Mouse (Mus musculus): Measurements from ENCODE around the gene Traf3. TPM values are rescaled to one million over a fixed set of nuclear protein-coding genes. Genes with fewer than 3 reads are reported as not detected.

Traf3 gene
- polyA plus RNA-seq, 1 experiment from 2014 or later, result 22.8 TPM

DNA sequence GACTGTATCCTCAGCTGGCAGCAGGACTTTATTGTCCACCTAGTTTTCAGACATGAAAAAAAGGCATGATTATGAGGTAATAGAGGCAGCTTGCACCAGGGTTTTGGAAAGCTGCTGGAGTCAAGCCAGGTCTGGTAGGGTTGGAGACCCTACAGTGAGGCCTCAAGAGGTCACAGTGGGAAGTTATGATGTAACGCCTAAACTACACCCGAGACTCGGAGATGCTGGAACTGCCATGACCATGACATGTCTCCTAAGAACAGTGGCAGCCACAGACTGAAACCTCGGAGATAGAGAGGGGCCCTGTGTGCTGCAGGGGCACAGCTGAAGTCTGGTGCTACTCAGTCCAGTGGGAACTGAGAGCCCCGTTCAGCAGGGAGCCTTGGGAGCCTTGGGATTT lies 18.3 kb downstream of the Traf3 start, which contains the start of gene 4930595D18Rik:
Gene 4930595D18Rik, minus strand, starts transcription at position 16 of the 400 bp plus-strand sequence.
- H3K4me2 ChIP-seq (replicated peaks), result no peak within 1 kb of the TSS
- H3K4me3 ChIP-seq, result no peak within 1 kb of the TSS
- H3K9ac ChIP-seq, result no peak within 1 kb of the TSS
- H3K9me3 ChIP-seq, result no peaks in the 10 kb centered on the region
- H3K4me1 ChIP-seq, result no peaks in the 10 kb centered on the region
- no peak for ATAC-seq (ENCODE audit: low FRiP score, low read depth)
- 84% methylated on average over 5 of the region's 5 CpGs for WGBS
- H3K27me3 ChIP-seq (replicated peaks), result no peaks in the 10 kb centered on the region
- no peak within 1 kb of the TSS for H3K27ac ChIP-seq
- no peaks in the 10 kb centered on the region for H3K36me3 ChIP-seq

DNA sequence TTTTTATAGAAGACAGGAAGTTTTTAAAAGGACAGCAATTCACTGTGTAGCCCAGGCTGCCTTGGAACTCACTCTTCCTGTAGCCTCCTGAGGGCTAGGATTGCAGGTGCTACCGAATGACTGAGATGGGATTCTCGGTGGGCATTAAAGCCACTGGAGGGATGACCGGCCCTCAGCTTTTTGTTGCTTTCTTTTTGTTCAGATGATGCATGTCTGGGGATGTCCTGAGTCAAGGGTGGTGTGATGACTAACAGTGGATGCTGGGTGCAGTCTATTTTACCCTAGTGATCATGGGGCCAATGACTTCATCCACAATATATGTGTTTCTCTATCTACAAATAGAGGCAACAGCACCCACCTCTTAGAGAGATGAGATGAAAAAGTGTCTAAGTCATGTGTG lies 20.8 kb downstream of the Traf3 start:
- ATAC-seq (ENCODE audit: low FRiP score, low read depth), result no peak
- 86% methylated on average over 3 of the region's 3 CpGs for WGBS
- Histone ChIP-seq H3K4me2 (replicated peaks) (no peak overlapping the region), H3K9ac (no peak overlapping the region), H3K4me3 (no peak overlapping the region), H3K4me1 (peaks cover 10% of the 10 kb centered on the region), H3K36me3 (no peaks in the 10 kb centered on the region), H3K27ac (no peak overlapping the region), H3K27me3 (replicated peaks) (no peaks in the 10 kb centered on the region), H3K9me3 (no peaks in the 10 kb centered on the region)

DNA sequence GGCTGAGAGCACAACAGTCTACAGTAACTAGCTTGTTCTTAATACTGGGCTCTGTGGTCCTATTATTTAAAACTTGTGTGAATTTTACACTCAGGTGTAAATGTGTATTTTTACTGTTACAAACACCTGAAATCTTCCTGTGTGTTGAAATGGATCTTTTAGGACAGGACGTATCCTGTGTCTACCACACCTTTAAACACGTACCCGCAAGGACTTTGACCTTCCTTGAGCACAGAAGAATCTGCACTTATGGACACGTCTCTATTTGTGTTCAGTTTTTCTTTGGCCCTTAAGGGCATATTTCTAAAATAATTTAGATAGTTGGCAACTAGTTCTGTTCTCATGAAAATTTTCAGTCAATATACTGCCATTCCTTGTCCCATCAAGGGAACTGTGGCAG lies 22.1 kb downstream of the Traf3 start:
- no peak for ATAC-seq (ENCODE audit: low FRiP score, low read depth)
- no peaks in the 10 kb centered on the region for H3K9me3 ChIP-seq
- H3K4me3 ChIP-seq, result no peak overlapping the region
- no peak overlapping the region for H3K27ac ChIP-seq
- no peaks in the 10 kb centered on the region for H3K27me3 ChIP-seq (replicated peaks)
- no peak overlapping the region for H3K9ac ChIP-seq
- 97% methylated on average over 4 of the region's 4 CpGs for WGBS
- H3K4me1 ChIP-seq, result peaks cover 10% of the 10 kb centered on the region
- no peak overlapping the region for H3K4me2 ChIP-seq (replicated peaks)
- H3K36me3 ChIP-seq, result no peaks in the 10 kb centered on the region

DNA sequence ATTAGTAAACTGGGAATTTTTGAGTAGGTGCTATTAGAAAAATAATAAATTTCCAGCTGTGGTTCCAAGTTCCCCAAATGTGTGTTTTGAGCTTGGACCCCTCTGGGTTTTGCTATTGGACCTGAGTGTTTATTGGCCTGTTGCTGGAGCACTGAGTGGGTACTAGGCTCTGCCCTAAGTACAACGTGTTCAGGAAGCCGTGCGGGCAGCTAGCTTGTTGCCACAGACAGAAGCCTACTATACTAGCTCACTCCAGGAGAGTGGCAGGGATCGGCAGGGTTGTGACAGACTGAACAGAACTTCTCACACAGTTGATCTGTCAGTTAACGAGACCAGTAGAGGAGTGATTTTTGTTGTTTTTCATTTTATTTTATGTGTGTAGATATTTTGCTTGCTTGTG lies 24.2 kb downstream of the Traf3 start:
- no peaks in the 10 kb centered on the region for H3K9me3 ChIP-seq
- no peaks in the 10 kb centered on the region for H3K27me3 ChIP-seq (replicated peaks)
- peaks cover 14% of the 10 kb centered on the region for H3K4me1 ChIP-seq
- no peak overlapping the region for H3K4me3 ChIP-seq
- no peak for ATAC-seq (ENCODE audit: low FRiP score, low read depth)
- H3K9ac ChIP-seq, result no peak overlapping the region
- 86% methylated on average over 5 of the region's 5 CpGs for WGBS
- H3K36me3 ChIP-seq, result no peaks in the 10 kb centered on the region
- H3K4me2 ChIP-seq (replicated peaks), result no peak overlapping the region
- no peak overlapping the region for H3K27ac ChIP-seq

DNA sequence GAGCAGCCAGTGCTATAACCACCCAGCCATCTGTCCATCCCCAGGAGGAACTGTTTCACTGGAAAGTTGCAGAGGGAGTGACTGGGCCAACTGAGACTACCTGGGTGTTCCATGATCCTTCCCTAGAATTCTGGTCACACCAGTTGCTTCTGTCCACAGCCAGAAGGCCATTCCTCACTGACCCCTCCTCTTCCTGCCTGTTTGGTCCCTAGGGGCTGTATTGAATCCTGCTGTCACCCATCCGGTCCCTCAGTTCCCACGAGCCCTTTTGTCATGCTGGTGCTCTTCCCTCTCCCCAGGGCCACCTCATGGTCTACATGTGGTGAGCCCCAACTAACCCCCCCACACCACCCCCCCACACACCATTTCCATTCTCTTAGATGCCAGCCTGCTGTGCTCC lies 24.7 kb downstream of the Traf3 start:
- H3K4me2 ChIP-seq (replicated peaks), result no peak overlapping the region
- WGBS, result 43% methylated on average over 2 of the region's 2 CpGs
- peaks cover 14% of the 10 kb centered on the region for H3K4me1 ChIP-seq
- no peaks in the 10 kb centered on the region for H3K9me3 ChIP-seq
- no peak for ATAC-seq (ENCODE audit: low FRiP score, low read depth)
- no peak overlapping the region for H3K4me3 ChIP-seq
- no peaks in the 10 kb centered on the region for H3K27me3 ChIP-seq (replicated peaks)
- H3K9ac ChIP-seq, result no peak overlapping the region
- no peaks in the 10 kb centered on the region for H3K36me3 ChIP-seq
- no peak overlapping the region for H3K27ac ChIP-seq

DNA sequence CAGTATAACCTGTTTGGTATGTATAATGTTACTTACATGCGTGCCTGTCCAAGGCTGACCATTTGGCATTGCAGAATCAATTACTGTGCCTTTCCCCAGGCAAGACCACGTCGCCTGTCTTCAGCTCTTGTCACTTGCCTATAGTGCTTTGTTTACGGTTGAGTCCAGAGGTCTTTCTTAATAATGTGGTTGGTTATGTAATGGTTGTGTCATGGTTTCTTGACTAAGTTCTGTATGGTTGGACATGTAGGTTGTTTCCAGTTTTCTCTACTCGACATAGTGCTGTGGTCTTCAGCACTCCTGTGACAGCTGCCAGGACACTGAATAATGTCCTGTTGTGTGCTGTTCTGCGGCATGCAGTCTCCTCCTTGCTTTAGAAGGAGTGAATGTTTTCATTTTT lies 26.6 kb downstream of the Traf3 start:
- ATAC-seq (ENCODE audit: low FRiP score, low read depth), result no peak
- H3K4me2 ChIP-seq (replicated peaks), result no peak overlapping the region
- H3K9ac ChIP-seq, result no peak overlapping the region
- H3K4me1 ChIP-seq, result peaks cover 14% of the 10 kb centered on the region
- H3K27me3 ChIP-seq (replicated peaks), result no peaks in the 10 kb centered on the region
- H3K36me3 ChIP-seq, result no peaks in the 10 kb centered on the region
- no peak overlapping the region for H3K27ac ChIP-seq
- H3K9me3 ChIP-seq, result no peaks in the 10 kb centered on the region
- 79% methylated on average over 6 of the region's 6 CpGs for WGBS
- no peak overlapping the region for H3K4me3 ChIP-seq

DNA sequence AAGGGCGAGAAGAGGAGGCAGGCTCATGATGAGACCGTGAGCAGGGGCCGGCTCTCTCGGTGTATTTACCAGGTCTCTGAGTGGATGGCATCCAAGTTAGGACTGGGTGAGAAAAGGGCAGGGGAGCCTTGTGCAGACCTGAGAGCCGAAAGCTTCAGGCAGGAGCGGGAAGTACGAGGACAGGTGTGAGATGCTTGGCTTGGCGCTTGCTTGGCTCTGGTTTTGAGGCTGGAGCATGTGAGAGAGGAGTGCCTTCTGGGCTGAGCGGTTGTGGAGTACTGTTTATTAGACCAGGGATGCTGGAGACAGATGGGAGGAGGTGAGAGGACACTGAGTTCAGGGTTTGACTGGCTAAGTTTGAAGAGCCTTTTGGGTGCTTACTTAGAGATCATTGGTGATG lies 27.2 kb downstream of the Traf3 start:
- Histone ChIP-seq H3K27me3 (replicated peaks) (no peaks in the 10 kb centered on the region), H3K4me3 (no peak overlapping the region), H3K36me3 (no peaks in the 10 kb centered on the region), H3K4me1 (peaks cover 14% of the 10 kb centered on the region), H3K27ac (no peak overlapping the region; the same call in 1 of the 2 replicates), H3K9me3 (no peaks in the 10 kb centered on the region), H3K4me2 (replicated peaks) (no peak overlapping the region), H3K9ac (no peak overlapping the region)
- WGBS, result 80% methylated on average over 9 of the region's 9 CpGs
- no peak for ATAC-seq (ENCODE audit: low FRiP score, low read depth)

DNA sequence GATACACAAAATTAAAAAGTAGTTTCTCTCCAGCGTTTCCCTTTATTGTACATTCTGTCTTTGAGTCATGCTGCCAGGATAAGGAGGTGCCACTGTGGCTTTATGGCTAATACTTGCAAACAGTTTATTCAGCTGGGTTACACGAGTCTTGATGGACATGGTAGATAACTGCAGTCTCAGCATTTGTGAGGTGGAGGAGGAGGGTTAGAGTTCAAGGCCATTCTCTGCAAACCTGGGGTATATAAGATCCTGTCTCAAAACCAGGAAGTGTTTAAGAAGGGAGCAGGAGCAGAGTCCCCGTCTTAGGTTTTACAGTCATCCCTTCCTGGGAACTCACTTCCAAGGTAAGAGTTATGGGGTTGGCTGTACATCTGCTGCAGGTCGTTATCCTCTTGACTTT lies 30.4 kb downstream of the Traf3 start:
- Histone ChIP-seq H3K27me3 (replicated peaks) (no peaks in the 10 kb centered on the region), H3K4me3 (no peak overlapping the region), H3K4me2 (replicated peaks) (no peak overlapping the region), H3K36me3 (no peaks in the 10 kb centered on the region), H3K9me3 (no peaks in the 10 kb centered on the region), H3K4me1 (peaks cover 7% of the 10 kb centered on the region; the same call in 1 of the 2 replicates), H3K27ac (no peak overlapping the region), H3K9ac (no peak overlapping the region)
- 88% methylated on average over 4 of the region's 4 CpGs for WGBS
- ATAC-seq (ENCODE audit: low FRiP score, low read depth), result no peak

DNA sequence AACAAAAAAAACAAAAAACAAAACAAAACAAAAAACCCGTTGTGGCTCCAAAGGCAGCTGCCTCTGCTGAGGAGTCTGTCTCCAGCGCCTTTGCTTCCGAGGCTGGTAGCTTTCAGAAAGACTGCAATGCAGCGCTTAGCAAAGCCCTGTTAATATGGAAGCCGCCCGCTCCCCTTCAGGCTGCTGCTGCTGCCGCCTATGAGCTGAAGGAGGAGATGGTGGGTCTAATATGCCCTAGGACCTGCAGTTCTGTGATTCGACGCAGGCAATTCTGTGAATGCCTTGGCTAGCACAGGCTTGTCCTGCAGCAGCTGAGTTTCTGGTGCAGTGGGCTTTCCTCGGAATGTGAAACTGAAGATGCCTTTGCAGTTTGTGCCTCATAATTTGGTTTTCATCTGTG lies 36.9 kb downstream of the Traf3 start:
- Histone ChIP-seq H3K4me2 (replicated peaks) (no peak overlapping the region), H3K4me3 (no peak overlapping the region), H3K36me3 (no peaks in the 10 kb centered on the region), H3K4me1 (peaks cover 7% of the 10 kb centered on the region; the same call in 1 of the 2 replicates), H3K27me3 (replicated peaks) (no peaks in the 10 kb centered on the region), H3K9ac (no peak overlapping the region), H3K27ac (no peak overlapping the region), H3K9me3 (no peaks in the 10 kb centered on the region)
- ATAC-seq (ENCODE audit: low FRiP score, low read depth), result no peak
- WGBS, result 61% methylated on average over 10 of the region's 10 CpGs

DNA sequence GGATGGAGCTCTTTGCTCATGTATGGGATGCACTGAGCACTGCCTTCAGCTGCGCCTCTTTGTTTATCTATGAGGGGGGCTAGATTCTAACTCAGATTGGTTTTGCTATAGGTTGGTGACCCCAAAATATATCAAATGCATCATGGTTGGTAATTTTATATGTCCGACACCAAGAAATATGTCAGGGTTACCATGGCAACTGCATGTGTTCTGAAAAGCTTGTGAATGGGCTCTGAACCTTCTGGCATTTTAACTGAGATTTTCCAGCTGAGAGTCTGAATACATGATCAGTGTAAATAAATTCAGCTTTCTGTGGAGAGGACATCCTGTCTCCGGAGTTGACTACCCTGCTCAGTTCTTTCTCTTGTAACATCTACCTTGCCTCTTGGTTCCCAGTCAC lies 37.8 kb downstream of the Traf3 start:
- no peak overlapping the region for H3K27ac ChIP-seq
- no peak overlapping the region for H3K9ac ChIP-seq
- H3K27me3 ChIP-seq (replicated peaks), result no peaks in the 10 kb centered on the region
- H3K4me2 ChIP-seq (replicated peaks), result no peak overlapping the region
- no peaks in the 10 kb centered on the region for H3K9me3 ChIP-seq
- H3K4me1 ChIP-seq, result peaks cover 7% of the 10 kb centered on the region; the same call in 1 of the 2 replicates
- H3K36me3 ChIP-seq, result no peaks in the 10 kb centered on the region
- no peak overlapping the region for H3K4me3 ChIP-seq
- WGBS, result 49% methylated on average over 3 of the region's 3 CpGs
- no peak for ATAC-seq (ENCODE audit: low FRiP score, low read depth)

DNA sequence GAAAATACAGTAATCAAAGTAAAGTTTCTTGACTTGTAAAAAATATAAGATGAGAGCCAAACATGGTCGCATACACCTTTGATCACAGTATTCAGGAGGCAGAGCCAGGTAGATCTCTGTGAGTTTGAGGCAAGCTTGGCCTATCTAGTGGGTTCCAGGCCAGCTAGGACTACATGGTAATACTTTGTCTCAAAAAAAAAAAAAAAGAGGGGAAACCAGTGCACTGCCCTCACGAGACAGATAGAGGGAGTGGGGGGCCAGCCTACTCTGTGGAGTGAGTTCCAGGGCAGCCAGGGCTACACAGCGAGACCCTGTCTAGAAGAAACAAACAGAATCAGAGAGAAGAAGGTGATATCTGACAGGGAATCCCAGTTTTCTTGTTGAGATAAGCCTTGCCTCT lies 41.5 kb downstream of the Traf3 start:
- H3K36me3 ChIP-seq, result no peaks in the 10 kb centered on the region
- no peak overlapping the region for H3K4me3 ChIP-seq
- no peak overlapping the region for H3K27ac ChIP-seq
- no peak overlapping the region for H3K9ac ChIP-seq
- H3K9me3 ChIP-seq, result no peaks in the 10 kb centered on the region
- 75% methylated on average over 3 of the region's 3 CpGs for WGBS
- no peak for ATAC-seq (ENCODE audit: low FRiP score, low read depth)
- peaks cover 7% of the 10 kb centered on the region for H3K4me1 ChIP-seq
- H3K27me3 ChIP-seq (replicated peaks), result no peaks in the 10 kb centered on the region
- no peak overlapping the region for H3K4me2 ChIP-seq (replicated peaks)

DNA sequence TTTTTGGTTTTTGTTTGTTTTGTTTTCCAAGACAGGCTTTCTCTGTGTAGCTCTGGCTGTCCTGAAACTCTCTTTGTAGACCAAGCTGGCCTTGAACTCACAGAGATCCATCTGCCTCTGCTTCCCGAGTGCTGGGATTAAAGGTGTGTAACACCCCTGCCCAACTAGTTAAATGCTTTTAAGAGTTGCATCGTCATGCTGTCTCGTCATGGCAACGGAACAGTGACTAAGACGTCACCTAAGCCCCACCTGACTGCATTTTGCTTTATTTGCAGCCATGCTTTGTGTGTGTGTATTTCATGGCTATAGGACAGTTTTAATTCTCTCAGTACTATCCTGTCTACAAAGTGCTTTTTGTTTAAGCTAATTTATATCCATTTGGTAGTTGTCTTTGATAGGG lies 45.6 kb downstream of the Traf3 start:
- no peak overlapping the region for H3K9ac ChIP-seq
- H3K4me1 ChIP-seq, result no peaks in the 10 kb centered on the region; the same call in 1 of the 2 replicates
- H3K27ac ChIP-seq, result no peak overlapping the region
- H3K27me3 ChIP-seq (replicated peaks), result no peaks in the 10 kb centered on the region
- H3K9me3 ChIP-seq, result no peaks in the 10 kb centered on the region
- no peak overlapping the region for H3K4me3 ChIP-seq
- ATAC-seq (ENCODE audit: low FRiP score, low read depth), result no peak
- H3K4me2 ChIP-seq (replicated peaks), result no peak overlapping the region
- 76% methylated on average over 5 of the region's 5 CpGs for WGBS
- no peaks in the 10 kb centered on the region for H3K36me3 ChIP-seq

DNA sequence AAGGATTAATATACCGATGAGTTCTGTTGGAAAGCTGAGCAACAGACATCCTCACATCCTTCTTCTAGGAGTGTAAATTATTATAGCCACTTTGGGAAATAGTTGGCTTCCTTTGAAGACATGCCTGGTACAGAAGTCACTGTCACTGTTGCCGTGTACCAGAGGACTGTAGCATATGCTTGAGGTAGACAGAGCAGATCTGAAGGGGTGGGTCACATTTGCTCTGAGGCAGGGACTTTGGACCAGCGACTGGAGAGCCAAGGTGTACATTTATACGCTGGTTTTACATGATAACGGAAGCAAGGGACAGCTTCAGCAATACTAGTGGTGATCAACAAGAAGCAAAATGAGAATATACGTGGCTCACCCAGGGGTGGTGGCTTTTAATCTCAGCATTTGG lies 52.7 kb downstream of the Traf3 start:
- 95% methylated on average over 6 of the region's 6 CpGs for WGBS
- Histone ChIP-seq H3K9ac (no peak overlapping the region), H3K9me3 (no peaks in the 10 kb centered on the region), H3K27ac (no peak overlapping the region), H3K4me1 (no peaks in the 10 kb centered on the region), H3K4me3 (no peak overlapping the region), H3K36me3 (peaks cover 34% of the 10 kb centered on the region), H3K27me3 (replicated peaks) (no peaks in the 10 kb centered on the region), H3K4me2 (replicated peaks) (no peak overlapping the region)
- ATAC-seq (ENCODE audit: low FRiP score, low read depth), result no peak

Measured in neural tube, embryonic 12.5 days (tissue).